Mouse (Mus musculus): ENCODE measurements at regions not wholly inside any gene's neighbourhood (a gene's known extent, or its start where the extent isn't known, plus 50 kb on each side); places are given as distances from the start of the nearest gene placed in this dataset.

GRCm38 (mm10) chr14:68217986-68218385 is 1076.1 kb downstream of the Synb start:
- TF ChIP-seq MAFK (IDR thresholded peaks at IDR 0.05; ENCODE audit: insufficient read depth, low read depth, low read length) (no peak), ZNF384 (IDR thresholded peaks at IDR 0.05; ENCODE audit: low read depth, low read length) (no peak), CHD2 (IDR thresholded peaks at IDR 0.05; ENCODE audit: low read depth, low read length) (no peak)

Measured in ES-E14 (cell line).